Mouse (Mus musculus) heart, adult 10 weeks (tissue): Measurements from ENCODE around the gene 4933402N03Rik. TPM values are rescaled to one million over a fixed set of nuclear protein-coding genes. Genes with fewer than 3 reads are reported as not detected.

Experiments
- polyA plus RNA-seq: library from polyadenylated mRNA; stranded (reverse); fragments of 350-450 nt; fragmentation: Illumina TruSeq; extraction: RNeasy Lipid Tissue Mini Kit (QIAGEN cat#74804); gene quantifications from one replicate; pipeline ENCODE4 v1.2.3, GENCODE M21; 2014; ENCODE audit warnings: low read depth, low replicate concordance

4933402N03Rik gene
- polyA plus RNA-seq, result not detected

DNA sequence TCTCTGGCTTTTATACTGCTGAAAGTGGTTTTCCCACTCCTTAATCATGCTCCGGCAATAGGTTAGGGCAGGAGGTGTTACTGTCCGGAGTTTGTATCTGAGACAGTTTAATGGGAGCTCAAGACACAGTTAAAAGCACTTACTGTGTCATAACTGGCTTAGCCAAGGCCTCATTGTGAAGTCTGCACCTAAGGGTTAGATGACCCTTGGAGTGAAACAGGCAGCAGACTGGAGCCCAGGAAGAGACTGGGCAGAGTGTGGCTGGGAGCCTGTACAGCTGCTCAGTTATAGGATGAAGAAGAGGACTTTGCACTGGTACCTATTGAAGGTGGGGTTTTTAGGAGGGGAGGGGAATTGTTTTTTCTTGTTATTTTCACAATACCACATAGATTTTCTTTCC lies at the start of gene 4933402N03Rik:
4933402N03Rik (minus strand) TSS at position 101 of the 400 bp plus-strand sequence.

DNA sequence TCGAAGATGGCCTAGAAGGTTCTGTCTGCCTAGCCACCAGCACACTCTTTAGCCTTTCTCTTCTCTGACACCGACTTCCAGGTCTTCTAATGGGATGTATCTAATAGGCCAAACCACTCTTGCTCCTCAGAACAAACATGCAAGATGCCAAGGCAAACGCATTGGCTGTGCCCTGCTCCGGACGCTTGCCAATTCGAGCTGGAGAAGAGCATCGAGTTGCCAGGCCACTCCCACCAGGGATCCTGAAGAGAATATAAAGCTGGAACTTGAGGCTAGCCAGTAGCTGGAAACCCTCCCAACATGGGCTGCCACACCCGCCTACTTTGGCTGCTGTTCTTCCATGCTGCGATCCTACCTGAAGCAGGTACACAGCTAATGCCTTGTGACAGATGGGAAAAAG lies 28.0 kb upstream of the 4933402N03Rik start, which contains the start of gene 5430419D17Rik:
5430419D17Rik (plus strand) TSS at position 282 of the 400 bp plus-strand sequence.

Other genes starting within 250 kb of the 4933402N03Rik start
- 88.7 TPM for gene Htra1, start 210.2 kb downstream of the 4933402N03Rik start, polyA plus RNA-seq
- gene Dmbt1, start 114.3 kb downstream of the 4933402N03Rik start, polyA plus RNA-seq, result 0.24 TPM
- 0.99 TPM for gene 5430419D17Rik, start 28.1 kb upstream of the 4933402N03Rik start, polyA plus RNA-seq
- 0.45 TPM for gene Cuzd1, start 176.0 kb upstream of the 4933402N03Rik start, polyA plus RNA-seq
- not detected for gene Fam24b, start 183.2 kb upstream of the 4933402N03Rik start, polyA plus RNA-seq
- gene Fam24a, start 187.6 kb upstream of the 4933402N03Rik start, polyA plus RNA-seq, result not detected
- 9.1 TPM for gene 2310057M21Rik, start 216.4 kb upstream of the 4933402N03Rik start, polyA plus RNA-seq
- gene Pstk, start 224.8 kb upstream of the 4933402N03Rik start, polyA plus RNA-seq, result 67.3 TPM